Mouse (Mus musculus) limb, embryonic 12.5 days (tissue): ENCODE measurements around the gene Cops9. TPM values are rescaled to one million over a fixed set of nuclear protein-coding genes. Genes with fewer than 3 reads are reported as not detected.
A peak's percentile ranks its signal among the peaks of the same experiment; 100 is the strongest.

Experiments used
- ATAC-seq: fragments of 200-750 bp; cut with Nextera tagmentation; 2 replicates; pipeline ENCODE4 v1.8.0; 2017; ENCODE audit warnings: low read depth, moderate TSS enrichment; ENCODE audit not compliant: insufficient number of reproducible peaks, insufficient read depth, low FRiP score, low TSS enrichment
- H3K27ac ChIP-seq: fragments of 300-500 bp; sonication (generic); 2 replicates; pipeline ENCODE4 v1.5.1; 2016; ENCODE audit warnings: mild to moderate bottlenecking, moderate library complexity
- H3K27me3 ChIP-seq: fragments of 300-500 bp; sonication (generic); 2 replicates; pipeline ENCODE4 v1.6.1; 2016; ENCODE audit warnings: mild to moderate bottlenecking, moderate library complexity
- H3K36me3 ChIP-seq: fragments of 300-500 bp; sonication (generic); 2 replicates; pipeline ENCODE4 v1.6.1; 2016; ENCODE audit warnings: mild to moderate bottlenecking, moderate library complexity
- H3K4me1 ChIP-seq: fragments of 300-500 bp; sonication (generic); replicated peaks from 2 replicates; pipeline ENCODE4 v1.6.1; 2016
- H3K4me2 ChIP-seq: fragments of 300-500 bp; sonication (generic); 2 replicates; pipeline ENCODE4 v1.6.1; 2016; ENCODE audit warnings: mild to moderate bottlenecking, moderate library complexity
- H3K4me3 ChIP-seq: fragments of 300-500 bp; sonication (generic); replicated peaks from 2 replicates; pipeline ENCODE4 v1.5.1; 2016; ENCODE audit warnings: mild to moderate bottlenecking
- H3K9ac ChIP-seq: fragments of 300-500 bp; sonication (generic); replicated peaks from 2 replicates; pipeline ENCODE4 v1.6.1; 2016; ENCODE audit warnings: mild to moderate bottlenecking, moderate library complexity
- H3K9me3 ChIP-seq: fragments of 300-500 bp; sonication (generic); 2 replicates; pipeline ENCODE4 v1.6.1; 2016; ENCODE audit warnings: mild to moderate bottlenecking, moderate library complexity
- WGBS: fragments of 180-500 bp; shearing (Covaris S2); methylation state at CpG from one replicate; pipeline ENCODE4 v1.1.7; 2016; 5-methylcytosine and 5-hydroxymethylcytosine counted together
- polyA plus RNA-seq: library from polyadenylated mRNA; unstranded; fragments of >200 nt; fragmentation: Nextera tagmentation; extraction: Ambion mirVana; gene quantifications from 2 replicates; pipeline ENCODE4 v1.2.1, GENCODE M21; 2016

Gene Cops9
- polyA plus RNA-seq, 1 experiment from 2014 or later = 362 TPM

DNA sequence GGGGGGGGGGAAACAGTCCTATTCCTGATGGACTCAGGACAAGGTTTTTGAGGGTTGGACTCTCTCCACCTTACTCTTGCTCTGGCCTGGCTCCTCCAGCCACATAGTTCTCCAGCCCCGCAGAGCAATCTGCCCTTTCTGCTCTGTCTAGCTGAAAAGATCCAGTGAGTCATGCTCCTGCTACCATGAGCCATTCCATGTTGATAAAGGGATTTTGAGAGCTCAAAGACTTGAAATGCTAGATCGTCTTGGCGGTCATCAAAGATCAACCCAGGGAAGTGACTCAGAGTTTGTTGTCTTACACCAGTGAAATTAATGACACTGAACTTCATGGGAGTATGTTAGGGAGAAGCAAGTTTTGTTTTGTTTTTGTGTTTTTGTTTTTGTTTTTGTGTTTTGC, 27.6 kb upstream of the Cops9 start:
- H3K27me3 ChIP-seq = no peaks in the 10 kb centered on the region
- peaks cover 12% of the 10 kb centered on the region; the same call in 1 of the 2 replicates for H3K4me1 ChIP-seq
- H3K4me2 ChIP-seq = no peak overlapping the region
- no peak overlapping the region for H3K9ac ChIP-seq
- H3K27ac ChIP-seq = no peak overlapping the region
- ATAC-seq = no peak
- H3K9me3 ChIP-seq = no peaks in the 10 kb centered on the region
- H3K36me3 ChIP-seq = no peaks in the 10 kb centered on the region
- 92% methylated on average over 3 of the region's 3 CpGs for WGBS
- H3K4me3 ChIP-seq = no peak overlapping the region

DNA sequence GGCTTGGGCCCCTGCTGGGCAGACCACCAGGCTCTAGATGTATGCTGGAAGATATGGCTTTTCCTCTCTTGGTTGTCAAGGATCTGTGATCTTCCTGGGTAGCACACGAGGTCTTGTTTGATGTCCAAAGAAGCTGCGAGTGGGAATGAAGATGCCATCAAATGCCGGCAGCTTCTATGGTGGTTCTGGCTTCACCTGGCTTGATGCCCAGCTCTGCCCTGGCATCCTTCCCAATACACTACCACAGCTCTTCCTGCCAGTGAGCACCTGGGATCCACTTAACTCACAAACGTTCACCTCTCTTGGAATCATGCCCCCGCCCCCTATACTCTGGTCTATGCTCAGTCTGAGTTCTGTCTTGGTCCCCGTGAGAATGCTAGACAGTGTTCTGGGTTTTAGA, 25.3 kb upstream of the Cops9 start:
- Histone ChIP-seq H3K36me3 (no peaks in the 10 kb centered on the region), H3K27ac (no peak overlapping the region), H3K4me3 (no peak overlapping the region), H3K9ac (no peak overlapping the region), H3K9me3 (no peaks in the 10 kb centered on the region), H3K27me3 (no peaks in the 10 kb centered on the region), H3K4me2 (no peak overlapping the region), H3K4me1 (peaks cover 6% of the 10 kb centered on the region; the same call in 1 of the 2 replicates)
- WGBS = 79% methylated on average over 6 of the region's 6 CpGs
- ATAC-seq = no peak

DNA sequence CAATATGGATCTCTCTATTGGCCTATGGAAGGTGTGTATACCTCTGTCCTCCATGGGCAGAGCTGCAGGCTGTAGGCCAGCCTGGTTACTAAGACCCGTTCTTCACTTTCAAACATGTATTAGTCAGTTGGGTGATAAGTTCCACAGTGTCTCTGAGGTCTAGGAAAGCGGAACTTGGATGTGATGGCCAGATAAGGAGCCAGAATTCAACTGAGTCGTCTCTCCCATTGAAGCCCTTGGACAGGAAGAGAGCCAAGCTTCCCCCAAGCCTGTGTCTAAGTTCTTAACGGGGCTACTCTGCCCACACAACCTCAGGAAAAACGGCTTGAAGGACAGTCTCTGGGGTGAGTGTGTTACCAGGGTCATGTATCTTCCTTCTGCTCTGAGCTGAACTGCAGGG, 17.6 kb upstream of the Cops9 start:
- 71% methylated on average over 5 of the region's 5 CpGs for WGBS
- no peak overlapping the region for H3K4me3 ChIP-seq
- H3K9ac ChIP-seq = no peak overlapping the region
- no peaks in the 10 kb centered on the region for H3K27me3 ChIP-seq
- H3K9me3 ChIP-seq = no peaks in the 10 kb centered on the region
- H3K27ac ChIP-seq = no peak overlapping the region
- H3K4me2 ChIP-seq = no peak overlapping the region
- no peaks in the 10 kb centered on the region for H3K36me3 ChIP-seq
- H3K4me1 ChIP-seq = no peaks in the 10 kb centered on the region
- no peak for ATAC-seq

DNA sequence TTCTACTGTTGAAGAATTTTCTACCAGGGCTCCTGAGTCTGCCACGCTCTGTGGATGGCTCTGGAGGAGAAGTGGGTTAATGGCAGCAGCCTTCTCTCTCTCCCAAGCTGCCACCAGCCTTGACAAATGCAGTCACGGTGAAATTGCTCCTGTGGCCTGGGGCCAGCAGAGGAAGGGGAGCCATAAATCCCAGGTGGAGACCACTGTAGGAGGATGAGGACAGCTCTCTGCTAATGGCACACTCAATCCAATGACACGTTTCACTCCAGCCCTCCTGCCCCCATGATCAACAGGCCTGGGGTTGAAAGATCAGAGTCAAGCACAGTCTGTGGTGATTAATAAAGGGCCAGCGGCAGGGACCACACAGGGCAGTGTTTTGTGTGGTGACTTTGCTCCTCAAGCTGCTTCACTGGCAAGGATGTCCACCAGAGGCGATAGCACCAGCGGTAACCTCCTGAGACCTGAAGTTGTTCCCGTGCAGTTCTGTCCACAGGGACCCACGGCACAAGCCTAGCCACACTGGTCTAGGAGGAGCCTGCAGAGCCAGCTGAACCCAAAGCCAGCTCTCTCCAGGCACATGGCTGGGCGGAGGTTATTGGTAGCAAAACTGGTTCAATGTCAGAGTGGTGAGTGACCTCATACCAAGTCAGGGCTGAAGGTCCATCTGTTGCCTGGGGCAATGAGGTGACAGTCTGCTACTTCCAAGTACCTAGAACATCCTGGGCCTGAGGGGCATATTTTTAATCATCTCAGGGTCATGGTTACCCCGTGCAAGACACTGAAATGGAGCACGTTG, 15.4 kb upstream of the Cops9 start:
- no peak for ATAC-seq
- Histone ChIP-seq H3K9ac (no peak overlapping the region), H3K4me1 (no peaks in the 10 kb centered on the region), H3K27me3 (no peaks in the 10 kb centered on the region), H3K4me3 (no peak overlapping the region), H3K9me3 (no peaks in the 10 kb centered on the region), H3K4me2 (no peak overlapping the region), H3K27ac (no peak overlapping the region), H3K36me3 (no peaks in the 10 kb centered on the region)
- WGBS = 60% methylated on average over 11 of the region's 11 CpGs

DNA sequence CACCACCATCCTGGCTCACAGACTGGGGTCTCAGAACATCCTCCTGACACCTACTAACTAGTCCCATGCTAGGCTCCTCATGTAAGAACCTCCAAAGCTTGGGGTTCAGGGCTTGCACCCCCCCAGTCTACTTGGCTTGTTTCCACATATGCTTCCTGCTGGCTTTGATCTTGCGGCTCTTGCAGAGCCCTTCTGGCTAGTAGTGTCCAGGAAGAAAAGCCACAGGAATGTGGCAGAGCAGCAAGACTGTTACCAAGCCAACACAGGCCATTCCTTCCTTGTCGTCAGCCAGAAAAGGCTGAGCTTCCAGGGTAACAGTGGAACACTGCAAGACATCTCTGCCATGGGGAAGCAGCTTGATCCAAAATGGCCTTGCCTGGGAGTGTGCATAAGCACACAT, 12.9 kb upstream of the Cops9 start:
- ATAC-seq = no peak
- H3K9me3 ChIP-seq = no peaks in the 10 kb centered on the region
- 79% methylated on average over 2 of the region's 2 CpGs for WGBS

DNA sequence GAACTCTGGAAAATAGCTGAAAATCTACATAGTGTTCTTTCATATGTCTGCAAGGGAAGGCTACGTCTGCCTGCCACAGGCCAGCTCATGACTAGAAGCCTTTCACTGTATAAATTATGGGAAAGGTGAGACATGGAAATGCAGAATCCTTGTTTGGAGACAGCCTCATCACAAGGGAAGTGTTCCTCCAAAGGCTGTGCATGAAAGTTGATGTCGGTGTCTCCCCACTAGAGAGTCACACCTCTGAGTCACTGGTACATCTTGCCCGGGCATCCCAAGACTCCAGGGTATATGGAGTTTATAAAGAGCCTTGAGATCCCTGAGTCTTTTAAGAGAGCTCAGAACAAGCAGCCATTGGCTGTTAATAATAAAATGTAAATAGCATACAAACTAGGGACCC, 11.4 kb upstream of the Cops9 start:
- Histone ChIP-seq H3K27me3 (peaks cover 3% of the 10 kb centered on the region; the same call in 1 of the 2 replicates), H3K4me3 (no peak overlapping the region), H3K9ac (no peak overlapping the region), H3K4me1 (peaks cover 2% of the 10 kb centered on the region; the same call in 1 of the 2 replicates), H3K36me3 (no peaks in the 10 kb centered on the region), H3K27ac (no peak overlapping the region), H3K4me2 (no peak overlapping the region), H3K9me3 (no peaks in the 10 kb centered on the region)
- no peak for ATAC-seq
- WGBS = 90% methylated on average over 3 of the region's 3 CpGs

More for the DNA sequence above, 12.9 kb upstream of the Cops9 start:
- Histone ChIP-seq H3K27me3 (0 out of 2 replicates have a peak, but pooled peaks cover 3% of the 10 kb centered on the region), H3K27ac (no peak overlapping the region), H3K4me1 (no peaks in the 10 kb centered on the region), H3K4me3 (no peak overlapping the region), H3K4me2 (no peak overlapping the region), H3K9ac (no peak overlapping the region), H3K36me3 (no peaks in the 10 kb centered on the region)

DNA sequence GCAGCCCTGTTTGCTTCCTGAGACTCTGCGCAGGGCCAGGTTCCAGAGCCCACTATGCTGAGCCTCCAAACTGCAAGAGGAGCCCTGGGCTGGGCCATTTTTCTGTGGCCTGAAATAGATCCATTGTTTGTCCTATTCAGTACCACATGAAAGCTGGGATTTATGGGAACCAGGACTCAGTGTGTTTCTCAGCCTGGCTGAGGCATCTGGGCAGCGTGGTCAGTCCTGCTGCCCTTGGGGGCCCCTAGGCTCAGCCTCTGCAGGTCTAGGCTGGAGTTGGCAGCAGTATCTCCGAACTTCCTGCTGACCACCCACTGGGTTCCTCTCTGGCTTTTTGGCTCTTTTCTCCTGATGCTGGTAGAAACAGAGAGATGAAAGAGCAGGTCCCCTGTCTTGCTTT, 9.7 kb upstream of the Cops9 start:
- H3K27ac ChIP-seq = no peak overlapping the region
- H3K27me3 ChIP-seq = peaks cover 3% of the 10 kb centered on the region; the same call in 1 of the 2 replicates
- H3K4me3 ChIP-seq = no peak overlapping the region
- H3K36me3 ChIP-seq = no peaks in the 10 kb centered on the region
- 76% methylated on average over 3 of the region's 3 CpGs for WGBS
- H3K4me1 ChIP-seq = peaks cover 5% of the 10 kb centered on the region; the same call in 1 of the 2 replicates
- ATAC-seq = no peak
- H3K4me2 ChIP-seq = no peak overlapping the region
- no peak overlapping the region for H3K9ac ChIP-seq
- no peaks in the 10 kb centered on the region for H3K9me3 ChIP-seq

DNA sequence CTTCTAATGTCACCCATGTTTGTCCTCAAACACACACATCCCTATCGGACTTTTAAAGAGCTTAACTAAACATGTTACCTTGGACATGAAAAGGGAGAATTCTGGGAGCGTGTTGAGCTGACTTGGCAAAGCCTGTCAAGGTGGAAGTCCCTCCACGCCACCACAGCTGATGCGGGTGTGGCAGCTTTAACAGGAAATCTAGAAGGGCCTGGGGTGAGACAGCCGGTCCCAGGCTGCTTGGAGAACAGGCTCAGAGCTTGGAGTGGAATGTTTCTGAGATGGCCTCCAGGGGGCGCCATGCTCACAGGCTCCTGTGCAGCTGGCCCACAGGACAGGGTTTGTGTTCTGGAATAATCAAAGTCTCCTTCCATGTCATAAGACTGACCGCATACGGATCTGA, 6.9 kb upstream of the Cops9 start, which contains the start of gene Otos:
TSS of gene Otos (minus strand) at position 169 of the 400 bp plus-strand sequence.
- H3K9me3 ChIP-seq = no peaks in the 10 kb centered on the region
- H3K9ac ChIP-seq = 0 out of 2 replicates have a peak within 1 kb of the TSS, but pooled peaks have one; percentile 8
- no peak within 1 kb of the TSS for H3K27ac ChIP-seq
- H3K36me3 ChIP-seq = no peaks in the 10 kb centered on the region
- H3K4me2 ChIP-seq = peak within 1 kb of the TSS; percentile 20; the same call in 1 of the 2 replicates
- H3K27me3 ChIP-seq = peaks cover 6% of the 10 kb centered on the region
- WGBS = 32% methylated on average over 8 of the region's 8 CpGs
- no peak for ATAC-seq
- no peak within 1 kb of the TSS for H3K4me3 ChIP-seq
- H3K4me1 ChIP-seq = peaks cover 5% of the 10 kb centered on the region; the same call in 1 of the 2 replicates

DNA sequence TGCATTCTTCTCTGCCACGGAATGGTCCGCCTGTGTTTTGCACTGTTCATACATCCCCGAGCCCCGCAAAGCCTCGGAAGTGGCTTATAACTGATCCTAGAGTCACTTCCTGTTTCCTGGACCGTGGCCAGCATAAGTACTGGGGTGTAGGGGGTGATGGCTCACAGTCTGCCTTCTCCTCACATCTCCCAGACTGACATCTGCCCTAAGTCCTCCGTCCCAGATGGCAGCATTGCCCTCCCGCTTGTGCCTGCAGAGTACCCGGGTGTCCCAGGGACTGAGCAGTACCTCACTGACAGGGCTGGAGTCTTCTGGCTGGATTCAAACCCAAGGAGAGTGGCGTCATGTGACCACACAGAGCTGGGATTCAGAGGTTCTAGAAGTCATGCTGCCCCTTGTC, 6.4 kb upstream of the Cops9 start:
- ATAC-seq = no peak
- H3K4me2 ChIP-seq = peak overlapping the region; percentile 20; the same call in 1 of the 2 replicates
- no peak overlapping the region for H3K4me3 ChIP-seq
- 45% methylated on average over 10 of the region's 10 CpGs for WGBS
- H3K36me3 ChIP-seq = no peaks in the 10 kb centered on the region
- H3K27ac ChIP-seq = no peak overlapping the region
- H3K9ac ChIP-seq = 0 out of 2 replicates have a peak overlapping the region, but pooled peaks have one; percentile 8
- H3K9me3 ChIP-seq = no peaks in the 10 kb centered on the region
- peaks cover 5% of the 10 kb centered on the region; the same call in 1 of the 2 replicates for H3K4me1 ChIP-seq
- H3K27me3 ChIP-seq = peaks cover 6% of the 10 kb centered on the region

DNA sequence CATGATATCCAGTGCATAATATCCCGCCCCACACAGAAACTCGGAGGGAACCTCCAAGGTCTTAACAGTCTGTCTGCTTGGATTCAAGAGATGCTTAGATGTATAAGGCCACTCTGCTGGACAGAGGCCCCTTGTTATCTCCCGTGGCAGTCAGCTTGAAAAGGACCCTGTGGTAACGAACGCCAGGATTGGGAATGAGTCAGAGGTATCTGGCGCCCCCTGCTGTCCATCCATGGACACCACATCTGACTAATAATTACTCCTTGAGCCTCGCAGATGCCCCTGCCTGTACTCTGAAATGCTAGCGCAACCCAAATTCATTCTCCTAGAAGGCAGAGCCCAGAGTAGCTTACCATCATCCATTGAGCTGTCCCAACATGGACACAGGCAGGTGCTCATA, 6.0 kb upstream of the Cops9 start:
- H3K27ac ChIP-seq = no peak overlapping the region
- H3K36me3 ChIP-seq = no peaks in the 10 kb centered on the region
- peaks cover 5% of the 10 kb centered on the region; the same call in 1 of the 2 replicates for H3K4me1 ChIP-seq
- ATAC-seq = no peak
- H3K9me3 ChIP-seq = no peaks in the 10 kb centered on the region
- WGBS = 11% methylated on average over 8 of the region's 8 CpGs
- no peak overlapping the region for H3K4me3 ChIP-seq
- H3K4me2 ChIP-seq = peak overlapping the region; percentile 20; the same call in 1 of the 2 replicates
- peaks cover 6% of the 10 kb centered on the region for H3K27me3 ChIP-seq
- 0 out of 2 replicates have a peak overlapping the region, but pooled peaks have one; percentile 8 for H3K9ac ChIP-seq

DNA sequence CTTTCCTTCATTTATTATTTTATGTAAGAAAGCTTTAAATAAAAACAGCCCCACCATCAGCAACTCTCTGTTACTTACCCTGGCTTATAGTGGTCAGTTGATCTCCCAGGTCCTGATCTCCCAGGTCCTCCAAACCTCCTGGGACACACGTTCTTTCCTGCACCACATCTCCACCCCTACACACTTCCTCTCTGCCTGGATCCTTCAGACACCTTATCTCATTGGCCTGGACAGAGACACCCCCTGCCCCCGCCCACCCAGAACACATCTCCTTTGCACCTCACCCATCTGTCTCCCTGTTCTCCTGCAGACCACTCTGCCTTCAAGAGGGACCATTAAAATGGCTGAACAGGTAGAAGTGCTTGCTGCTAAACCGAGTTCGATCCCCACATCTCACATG, 5.2 kb upstream of the Cops9 start:
- Histone ChIP-seq H3K9me3 (no peaks in the 10 kb centered on the region), H3K9ac (no peak overlapping the region), H3K27ac (no peak overlapping the region), H3K27me3 (peaks cover 6% of the 10 kb centered on the region), H3K36me3 (no peaks in the 10 kb centered on the region), H3K4me2 (no peak overlapping the region), H3K4me1 (peaks cover 9% of the 10 kb centered on the region; the same call in 1 of the 2 replicates), H3K4me3 (no peak overlapping the region)
- ATAC-seq = no peak
- WGBS = 69% methylated on average over 4 of the region's 4 CpGs
